Mouse (Mus musculus): ENCODE measurements around the gene Uvrag. TPM values are rescaled to one million over a fixed set of nuclear protein-coding genes. Genes with fewer than 3 reads are reported as not detected.

Gene Uvrag
- total RNA-seq, 2 experiments from 2014 or later, result 38.6 to 43.1 TPM

- DNase-seq (ENCODE audit: extremely low spot score in 1 of 2, low spot score in 1 of 2), result no peak
These were observed 271.9 kb downstream of the Uvrag start for GRCm38 (mm10) chr7:98869070-98869469.

DNA sequence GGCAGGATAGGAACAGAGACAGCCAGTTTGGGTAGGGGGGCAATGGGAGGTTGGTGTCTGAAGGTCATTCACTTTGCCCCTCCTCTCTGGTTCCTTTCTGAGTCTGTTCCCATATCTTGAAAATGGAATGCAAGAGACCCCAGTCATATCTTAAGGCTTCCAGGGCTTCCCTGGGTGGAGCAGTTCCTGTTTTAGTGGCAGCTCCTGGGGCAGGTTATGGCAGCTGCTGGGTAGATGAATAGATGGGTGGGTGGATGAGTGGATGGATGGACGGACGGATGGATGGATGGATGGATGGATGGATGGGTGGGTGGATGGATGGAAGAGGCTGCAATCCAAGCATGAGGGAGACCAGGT lies 273.2 kb downstream of the Uvrag start:
- no peak for DNase-seq (ENCODE audit: extremely low spot score in 1 of 2, low spot score in 1 of 2)

DNA sequence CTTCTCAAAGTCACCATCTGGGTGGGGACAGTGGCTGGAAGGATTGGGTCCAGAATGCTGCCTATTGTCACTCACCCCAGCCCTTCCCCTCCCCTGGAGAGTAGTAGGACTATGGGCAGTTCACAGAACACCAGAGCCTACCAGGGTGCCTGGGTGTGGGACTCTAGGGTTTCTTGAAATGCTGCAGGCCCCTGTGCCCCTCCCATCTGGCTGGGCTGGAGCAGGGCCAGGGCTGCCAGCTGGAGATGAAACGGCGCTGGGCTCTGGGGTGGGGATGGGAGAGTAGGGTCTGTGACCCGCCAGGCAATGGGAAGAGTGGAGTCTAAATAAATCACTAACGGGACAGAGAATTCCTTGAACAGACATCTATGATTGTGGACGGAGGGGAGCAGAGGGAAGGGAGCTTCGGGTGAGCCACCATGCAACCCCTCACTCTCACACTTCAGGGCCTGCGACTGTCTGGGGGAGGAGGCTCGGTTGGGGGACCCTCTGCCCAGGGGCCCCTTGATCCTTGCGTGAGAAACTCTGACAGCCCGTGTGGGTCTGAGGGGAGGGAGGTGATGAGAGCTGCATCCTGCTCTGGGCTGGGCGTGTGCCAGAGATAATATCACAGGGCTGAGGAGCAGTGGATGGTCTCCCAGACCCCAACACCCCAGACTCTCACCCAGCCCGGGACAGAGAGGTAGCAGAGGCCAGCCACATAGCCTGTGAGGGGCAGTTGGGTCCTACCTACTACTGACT lies 273.7 kb downstream of the Uvrag start:
- DNase-seq (ENCODE audit: extremely low spot score in 1 of 2, low spot score in 1 of 2), result no peak

- DNase-seq (ENCODE audit: extremely low spot score in 1 of 2, low spot score in 1 of 2), result no peak
These were observed 276.8 kb downstream of the Uvrag start for GRCm38 (mm10) chr7:98863969-98864718.

DNA sequence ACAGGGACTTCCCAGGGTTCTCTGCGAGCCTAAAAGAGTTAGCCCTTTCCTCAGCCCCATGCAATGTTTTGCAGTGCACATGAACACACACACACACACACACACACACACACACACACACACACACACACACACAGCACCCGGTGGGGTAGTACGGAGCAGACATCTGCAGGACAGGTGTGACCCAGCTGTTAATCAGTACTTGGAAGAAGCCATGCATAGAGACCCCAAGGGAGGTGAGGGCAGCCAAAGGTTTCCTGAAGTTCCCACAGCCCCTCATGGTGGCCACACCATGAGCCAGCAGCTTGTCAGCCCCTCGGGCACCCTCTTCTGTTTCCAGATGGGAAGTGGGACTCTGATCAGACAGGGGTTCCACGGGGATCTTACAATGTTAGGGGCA lies 277.9 kb downstream of the Uvrag start:
- DNase-seq (ENCODE audit: extremely low spot score in 1 of 2, low spot score in 1 of 2), result no peak

DNA sequence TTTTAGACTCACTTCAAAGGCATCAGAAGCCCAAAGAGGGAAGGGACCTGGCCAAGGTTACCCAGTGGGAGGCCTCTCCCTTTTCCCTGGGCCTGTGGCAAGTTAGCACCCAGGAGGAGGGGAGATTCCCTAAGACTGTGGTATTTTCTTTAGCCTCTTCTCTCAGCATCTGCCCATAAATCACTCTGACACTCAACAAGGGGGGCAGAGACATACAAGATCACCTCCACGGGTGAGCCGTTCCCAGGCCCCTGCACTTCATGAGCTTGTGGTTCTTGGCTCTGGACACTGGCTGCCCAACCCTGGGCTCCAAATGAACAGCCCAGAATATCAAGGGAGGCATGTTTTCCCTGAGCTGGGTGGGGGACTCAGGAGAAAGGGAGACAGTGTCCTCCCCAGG lies 279.9 kb downstream of the Uvrag start:
- DNase-seq (ENCODE audit: extremely low spot score in 1 of 2, low spot score in 1 of 2), result no peak

- no peak for DNase-seq (ENCODE audit: extremely low spot score in 1 of 2, low spot score in 1 of 2)
These were observed 283.8 kb downstream of the Uvrag start for GRCm38 (mm10) chr7:98857094-98857493.

- no peak for DNase-seq (ENCODE audit: extremely low spot score in 1 of 2, low spot score in 1 of 2)
These were observed 284.8 kb downstream of the Uvrag start for GRCm38 (mm10) chr7:98856128-98856527.

GRCm38 (mm10) chr7:98855388-98855787 lies 285.6 kb downstream of the Uvrag start:
- no peak for DNase-seq (ENCODE audit: extremely low spot score in 1 of 2, low spot score in 1 of 2)

GRCm38 (mm10) chr7:98853806-98854205 lies 287.1 kb downstream of the Uvrag start:
- DNase-seq (ENCODE audit: extremely low spot score in 1 of 2, low spot score in 1 of 2), result no peak

GRCm38 (mm10) chr7:98852950-98853650 lies 287.8 kb downstream of the Uvrag start:
- DNase-seq (ENCODE audit: extremely low spot score in 1 of 2, low spot score in 1 of 2), result no peak

- DNase-seq (ENCODE audit: extremely low spot score in 1 of 2, low spot score in 1 of 2), result no peak
These were observed 289.7 kb downstream of the Uvrag start for GRCm38 (mm10) chr7:98851220-98851619.

DNA sequence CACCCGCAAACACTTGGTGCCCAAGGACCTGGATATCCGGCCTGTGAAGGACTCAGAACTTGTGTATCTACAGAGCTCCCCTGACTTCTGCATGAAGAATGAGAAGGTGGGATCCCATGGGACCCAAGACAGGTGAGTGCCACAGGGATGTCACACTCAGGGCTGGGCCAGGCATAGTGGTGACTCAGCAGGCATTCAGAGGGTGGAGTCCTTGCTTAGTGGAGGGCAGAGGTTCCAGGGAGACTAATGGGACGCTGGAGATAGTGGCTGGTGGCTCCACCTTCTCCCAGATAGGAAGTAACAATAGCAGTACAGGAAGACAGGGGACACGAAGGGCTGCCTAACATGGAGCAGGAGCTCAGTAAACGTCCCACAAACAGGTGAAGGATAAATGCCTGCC lies 290.6 kb downstream of the Uvrag start:
- no peak for DNase-seq (ENCODE audit: extremely low spot score in 1 of 2, low spot score in 1 of 2)

DNA sequence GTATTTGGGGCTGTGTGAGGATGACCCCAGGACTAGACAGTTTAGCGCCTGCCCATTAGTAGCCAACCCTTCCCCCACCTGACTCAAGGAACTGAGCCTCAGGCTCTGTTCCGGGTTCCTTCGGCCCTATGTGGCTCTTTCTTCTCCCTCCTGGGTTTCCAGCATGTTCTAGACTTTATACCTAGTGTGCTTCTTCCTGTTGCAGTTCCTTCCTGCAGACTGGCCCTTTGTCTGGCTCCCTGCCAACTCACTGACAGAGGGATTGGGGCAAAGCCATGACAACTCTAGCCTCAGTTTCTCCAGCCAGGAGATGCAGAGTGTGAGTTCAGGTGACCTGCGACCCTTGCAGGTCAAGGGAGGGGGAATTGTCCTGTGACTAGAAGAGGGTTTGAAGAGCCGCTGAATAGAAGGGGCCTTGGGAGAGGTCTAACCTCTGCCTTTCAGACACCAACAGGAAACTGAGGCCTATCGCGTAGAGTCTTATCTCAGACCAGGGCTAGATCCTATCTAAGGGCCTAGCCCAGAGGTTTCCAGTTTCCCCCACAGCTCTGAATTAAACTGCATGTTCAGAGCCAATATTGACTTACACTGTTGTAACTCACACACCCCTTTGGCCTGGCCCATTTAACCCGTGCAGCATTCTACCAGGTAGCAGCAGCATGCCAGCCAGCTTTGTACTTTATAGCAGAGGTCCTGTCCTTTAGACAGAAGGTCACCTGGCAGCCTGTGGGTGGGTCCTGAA lies 291.9 kb downstream of the Uvrag start:
- no peak for DNase-seq (ENCODE audit: extremely low spot score in 1 of 2, low spot score in 1 of 2)

GRCm38 (mm10) chr7:98843649-98844048 lies 297.3 kb downstream of the Uvrag start:
- DNase-seq (ENCODE audit: extremely low spot score in 1 of 2, low spot score in 1 of 2), result no peak

GRCm38 (mm10) chr7:98842997-98843396 lies 297.9 kb downstream of the Uvrag start:
- DNase-seq (ENCODE audit: extremely low spot score in 1 of 2, low spot score in 1 of 2), result no peak

- no peak for DNase-seq (ENCODE audit: extremely low spot score in 1 of 2, low spot score in 1 of 2)
These were observed 299.1 kb downstream of the Uvrag start for GRCm38 (mm10) chr7:98841802-98842201.

DNA sequence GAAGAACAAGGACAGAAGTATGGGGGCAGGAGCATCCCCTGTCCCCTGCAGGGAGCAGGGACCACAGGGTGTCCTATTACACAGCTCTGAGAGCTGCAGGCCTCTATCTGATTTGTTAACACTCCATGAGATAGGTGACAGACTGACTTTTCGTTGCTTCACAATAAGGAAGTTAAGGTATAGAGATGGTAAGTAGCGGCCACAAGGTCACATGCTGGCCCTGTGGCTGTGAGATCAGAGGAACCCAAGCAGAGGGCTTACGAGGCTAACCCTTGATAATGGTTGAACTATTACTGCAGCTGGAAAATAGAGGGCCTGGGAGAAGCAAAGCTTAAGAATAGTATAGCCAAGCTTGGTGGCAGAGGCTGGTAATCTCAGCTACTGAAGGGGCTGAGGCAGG lies 300.2 kb downstream of the Uvrag start:
- no peak for DNase-seq (ENCODE audit: extremely low spot score in 1 of 2, low spot score in 1 of 2)

DNA sequence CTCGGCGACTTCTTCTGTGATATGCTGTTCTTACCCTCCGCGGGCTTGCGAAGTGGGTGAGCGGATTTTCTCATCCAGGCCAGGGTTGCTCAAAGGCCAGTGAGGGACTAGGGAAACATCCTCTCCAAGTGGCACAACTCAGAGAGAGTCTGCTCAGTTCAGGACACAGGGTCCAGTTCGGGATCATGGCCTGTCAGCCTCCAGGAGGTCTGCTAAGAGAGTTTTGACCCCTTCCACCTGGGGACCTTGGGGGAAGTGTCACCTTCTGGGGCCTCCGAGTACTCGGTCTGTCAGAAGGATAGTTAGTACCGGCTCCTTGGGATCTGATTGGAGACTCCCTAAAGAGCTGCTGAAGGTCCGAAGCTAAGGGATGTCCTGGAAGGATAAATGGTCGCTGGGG lies 301.6 kb downstream of the Uvrag start:
- no peak for DNase-seq (ENCODE audit: extremely low spot score in 1 of 2, low spot score in 1 of 2)

DNA sequence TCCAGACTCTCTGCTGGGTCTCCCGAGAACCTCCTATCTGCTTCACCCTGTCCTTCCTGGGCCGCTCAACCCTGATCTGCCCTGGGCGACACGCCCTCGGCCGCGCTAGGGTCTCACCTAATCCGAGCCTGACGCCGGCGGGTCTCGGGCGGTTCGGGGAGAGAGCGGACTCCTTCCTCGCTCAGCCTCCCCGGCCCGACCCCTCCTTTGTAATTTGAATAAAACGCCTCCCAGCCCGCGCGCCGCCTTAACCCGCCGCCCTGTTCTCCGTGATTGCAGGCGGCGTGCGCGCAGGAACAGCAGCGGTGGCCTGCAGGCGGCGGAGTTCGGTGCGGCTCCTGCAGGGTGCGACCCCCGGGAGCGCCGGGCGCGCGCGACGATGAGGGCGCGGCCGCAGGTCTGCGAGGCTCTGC lies 302.2 kb downstream of the Uvrag start:
- DNase-seq (ENCODE audit: extremely low spot score in 1 of 2, low spot score in 1 of 2), result peak in 1 of 2 experiments; percentile 20

GRCm38 (mm10) chr7:98837901-98838300 lies 303.0 kb downstream of the Uvrag start:
- DNase-seq (ENCODE audit: extremely low spot score in 1 of 2, low spot score in 1 of 2), result peak; percentile 54 to 73
